Mouse (Mus musculus): Measurements from ENCODE around the gene Cnnm3. TPM values are rescaled to one million over a fixed set of nuclear protein-coding genes. Genes with fewer than 3 reads are reported as not detected.

The Cnnm3 gene
- polyA plus RNA-seq, 1 experiment: 37.0 TPM

GRCm38 (mm10) chr1:36475480-36476110 is 36.1 kb upstream of the Cnnm3 start:
- TF ChIP-seq CTCF (IDR thresholded peaks at IDR 0.05; ENCODE audit: insufficient read depth, low read length): no peak
- WGBS: 47% methylated on average over 8 of the region's 8 CpGs
- DNase-seq: no peak
- Histone ChIP-seq H3K4me3 (replicated peaks; ENCODE audit: extremely low read depth, low read depth, low read length) (no peak overlapping the region), H3K4me1 (ENCODE audit: control insufficient read depth, insufficient read depth, low read length) (peaks cover 16% of the 10 kb centered on the region)

GRCm38 (mm10) chr1:36476426-36476825 is 35.2 kb upstream of the Cnnm3 start:
- peaks cover 16% of the 10 kb centered on the region for H3K4me1 ChIP-seq (ENCODE audit: control insufficient read depth, insufficient read depth, low read length)
- TF ChIP-seq POLR2A (IDR thresholded peaks at IDR 0.05; ENCODE audit: borderline replicate concordance, extremely low read depth, low read depth, low read length) (no peak), CTCF (IDR thresholded peaks at IDR 0.05; ENCODE audit: insufficient read depth, low read length) (no peak)
- 69% methylated on average over 7 of the region's 7 CpGs for WGBS
- H3K4me3 ChIP-seq (replicated peaks; ENCODE audit: extremely low read depth, low read depth, low read length): no peak overlapping the region
- no peak for DNase-seq

- WGBS: 47% methylated on average over 2 of the region's 2 CpGs
- no peak overlapping the region for H3K4me3 ChIP-seq (replicated peaks; ENCODE audit: extremely low read depth, low read depth, low read length)
- peaks cover 9% of the 10 kb centered on the region for H3K4me1 ChIP-seq (ENCODE audit: control insufficient read depth, insufficient read depth, low read length)
- TF ChIP-seq POLR2A (IDR thresholded peaks at IDR 0.05; ENCODE audit: borderline replicate concordance, extremely low read depth, low read depth, low read length) (no peak), CTCF (IDR thresholded peaks at IDR 0.05; ENCODE audit: insufficient read depth, low read length) (no peak)
- DNase-seq: no peak
Observed at GRCm38 (mm10) chr1:36478343-36478795, 33.3 kb upstream of the Cnnm3 start.

GRCm38 (mm10) chr1:36479903-36480899 is 31.5 kb upstream of the Cnnm3 start:
- H3K4me3 ChIP-seq (replicated peaks; ENCODE audit: extremely low read depth, low read depth, low read length): no peak overlapping the region
- H3K4me1 ChIP-seq (ENCODE audit: control insufficient read depth, insufficient read depth, low read length): peaks cover 2% of the 10 kb centered on the region; the same call in 1 of the 2 replicates
- 71% methylated on average over 12 of the region's 12 CpGs for WGBS
- DNase-seq: no peak
- TF ChIP-seq CTCF (IDR thresholded peaks at IDR 0.05; ENCODE audit: insufficient read depth, low read length) (no peak), POLR2A (IDR thresholded peaks at IDR 0.05; ENCODE audit: borderline replicate concordance, extremely low read depth, low read depth, low read length) (no peak)

GRCm38 (mm10) chr1:36483825-36484224 is 27.8 kb upstream of the Cnnm3 start:
- Histone ChIP-seq H3K4me3 (replicated peaks; ENCODE audit: extremely low read depth, low read depth, low read length) (no peak overlapping the region), H3K4me1 (ENCODE audit: control insufficient read depth, insufficient read depth, low read length) (peaks cover 2% of the 10 kb centered on the region; the same call in 1 of the 2 replicates)
- 82% methylated on average over 4 of the region's 4 CpGs for WGBS
- no peak for DNase-seq
- no peak for TF ChIP-seq POLR2A (IDR thresholded peaks at IDR 0.05; ENCODE audit: borderline replicate concordance, extremely low read depth, low read depth, low read length)
- no peak for TF ChIP-seq CTCF (IDR thresholded peaks at IDR 0.05; ENCODE audit: insufficient read depth, low read length)

- WGBS: 34% methylated on average over 7 of the region's 7 CpGs
- Histone ChIP-seq H3K4me3 (replicated peaks; ENCODE audit: extremely low read depth, low read depth, low read length) (no peak overlapping the region), H3K4me1 (ENCODE audit: control insufficient read depth, insufficient read depth, low read length) (peaks cover 2% of the 10 kb centered on the region; the same call in 1 of the 2 replicates)
- TF ChIP-seq POLR2A (IDR thresholded peaks at IDR 0.05; ENCODE audit: borderline replicate concordance, extremely low read depth, low read depth, low read length) (no peak), CTCF (IDR thresholded peaks at IDR 0.05; ENCODE audit: insufficient read depth, low read length) (no peak)
- DNase-seq: no peak
Observed at GRCm38 (mm10) chr1:36485080-36485479, 26.6 kb upstream of the Cnnm3 start.

- no peak for DNase-seq
- Histone ChIP-seq H3K4me3 (replicated peaks; ENCODE audit: extremely low read depth, low read depth, low read length) (no peak overlapping the region), H3K4me1 (ENCODE audit: control insufficient read depth, insufficient read depth, low read length) (no peaks in the 10 kb centered on the region; the same call in 1 of the 2 replicates)
- TF ChIP-seq POLR2A (IDR thresholded peaks at IDR 0.05; ENCODE audit: borderline replicate concordance, extremely low read depth, low read depth, low read length) (no peak), CTCF (IDR thresholded peaks at IDR 0.05; ENCODE audit: insufficient read depth, low read length) (no peak)
- 92% methylated on average over 9 of the region's 9 CpGs for WGBS
Observed at GRCm38 (mm10) chr1:36487111-36487510, 24.6 kb upstream of the Cnnm3 start.

- TF ChIP-seq CTCF (IDR thresholded peaks at IDR 0.05; ENCODE audit: insufficient read depth, low read length) (no peak), POLR2A (IDR thresholded peaks at IDR 0.05; ENCODE audit: borderline replicate concordance, extremely low read depth, low read depth, low read length) (no peak)
- H3K4me1 ChIP-seq (ENCODE audit: control insufficient read depth, insufficient read depth, low read length): peaks cover 2% of the 10 kb centered on the region
- H3K4me3 ChIP-seq (replicated peaks; ENCODE audit: extremely low read depth, low read depth, low read length): no peak overlapping the region
- DNase-seq: no peak
- WGBS: 84% methylated on average over 6 of the region's 6 CpGs
Observed at GRCm38 (mm10) chr1:36489661-36490060, 22.0 kb upstream of the Cnnm3 start.

GRCm38 (mm10) chr1:36492416-36493139 is 19.1 kb upstream of the Cnnm3 start:
- peak; percentile 45 for DNase-seq

More at GRCm38 (mm10) chr1:36492416-36493139, 19.1 kb upstream of the Cnnm3 start:
- H3K4me1 ChIP-seq (ENCODE audit: control insufficient read depth, insufficient read depth, low read length): peaks cover 2% of the 10 kb centered on the region
- no peak for TF ChIP-seq POLR2A (IDR thresholded peaks at IDR 0.05; ENCODE audit: borderline replicate concordance, extremely low read depth, low read depth, low read length)
- TF ChIP-seq CTCF (IDR thresholded peaks at IDR 0.05; ENCODE audit: insufficient read depth, low read length): peak; percentile 38; the same call in 1 of the 2 replicates
- WGBS: 35% methylated on average over 9 of the region's 9 CpGs
- H3K4me3 ChIP-seq (replicated peaks; ENCODE audit: extremely low read depth, low read depth, low read length): no peak overlapping the region
